Mouse (Mus musculus) cerebellum, adult 11 months (tissue): ENCODE measurements around the gene Reep6.
"Not testable (repeated sequence)": the region's sequence is repeated elsewhere in the genome, so short reads cannot be mapped to it uniquely, and the experiment has no call there.

ENCODE experiments used
- DNase-seq: peaks from one replicate; pipeline ENCODE4 v3.0.0; 2022

The Reep6 gene

DNA sequence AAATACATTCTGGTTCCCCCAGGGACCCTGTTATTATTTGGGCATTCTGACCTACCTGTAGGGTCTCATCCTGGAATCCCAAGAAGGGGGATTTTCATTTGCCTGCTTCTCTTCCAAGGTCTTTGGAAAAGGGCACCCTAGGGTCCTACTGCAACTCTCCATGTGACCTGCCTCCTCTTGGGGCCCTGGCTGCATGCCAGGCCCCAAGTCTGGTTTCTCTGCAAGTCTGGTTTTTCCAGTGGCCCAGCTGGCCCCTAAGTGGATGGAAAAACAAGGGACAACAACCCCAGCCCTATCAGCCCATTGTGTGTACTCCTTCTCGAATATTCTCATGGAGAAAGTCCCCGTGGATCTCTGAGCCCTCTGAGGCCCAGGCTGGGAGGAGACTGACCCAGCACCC, 1.1 kb downstream of the Reep6 start:
- DNase-seq, result no peak

DNA sequence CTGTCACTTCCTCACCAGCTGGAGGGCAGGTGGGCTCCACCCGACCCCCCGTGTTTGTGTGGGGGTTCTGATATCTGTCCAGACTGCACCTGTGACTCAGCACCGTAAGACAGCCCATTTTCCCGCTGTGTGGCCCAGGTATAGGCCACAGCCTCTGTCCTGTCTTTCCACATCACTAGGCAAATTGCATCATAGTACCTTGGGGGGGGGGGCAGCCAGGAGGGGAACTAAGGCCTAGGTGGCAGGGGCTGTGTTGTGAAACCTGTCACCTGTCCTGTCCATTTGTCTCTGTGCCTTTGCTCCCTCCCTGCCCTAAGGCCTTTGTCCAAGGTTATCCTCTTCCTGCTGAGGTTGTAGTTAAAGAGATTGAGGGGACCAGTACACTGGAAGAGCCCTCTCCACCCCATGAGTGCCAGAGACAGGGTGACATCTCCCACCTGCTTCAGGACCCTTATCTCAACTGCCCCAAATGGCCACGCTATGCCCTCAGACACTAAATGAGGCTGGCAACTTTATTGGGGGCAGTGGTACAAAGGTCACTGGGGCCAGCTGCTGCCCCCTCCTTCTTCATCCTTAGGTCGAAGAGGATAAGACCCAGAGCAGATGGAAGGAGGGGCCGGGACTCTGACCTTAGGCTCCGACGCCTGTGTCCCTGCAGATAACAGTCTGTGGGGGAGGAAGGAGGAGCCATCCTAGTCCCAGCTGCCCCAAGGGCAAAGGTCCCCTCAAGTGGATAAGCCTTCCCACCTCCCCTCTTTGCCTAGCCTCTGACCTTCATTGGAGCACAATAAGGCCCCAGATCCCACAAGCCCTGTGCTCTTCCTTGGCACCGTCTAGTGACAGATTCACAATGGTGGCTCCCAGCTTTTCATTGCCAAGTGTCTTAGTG, 2.1 kb downstream of the Reep6 start:
- no peak for DNase-seq

DNA sequence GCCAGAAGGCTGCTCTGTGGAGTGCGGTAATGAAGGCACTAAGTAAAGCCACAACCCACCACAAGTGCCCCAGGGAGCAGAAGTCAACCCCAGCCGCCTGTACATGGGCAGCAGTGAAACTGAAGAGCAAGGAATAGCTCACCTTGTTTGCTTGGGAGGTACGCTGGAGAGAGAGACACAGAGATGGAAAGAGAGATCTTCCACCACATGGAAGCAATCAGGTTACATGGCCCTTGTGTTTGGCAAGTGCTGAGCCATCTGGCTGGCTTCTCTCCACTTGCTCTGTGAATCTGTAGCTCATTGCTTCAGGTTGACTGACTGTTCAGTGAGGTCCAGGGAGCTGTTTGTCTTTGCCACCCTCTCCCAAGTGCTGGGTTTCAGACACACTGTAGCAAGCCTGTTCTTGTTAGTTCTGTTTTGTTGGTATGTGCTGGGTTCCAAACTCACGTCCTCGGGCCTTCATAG, 2.8 kb downstream of the Reep6 start:
- no peak for DNase-seq

DNA sequence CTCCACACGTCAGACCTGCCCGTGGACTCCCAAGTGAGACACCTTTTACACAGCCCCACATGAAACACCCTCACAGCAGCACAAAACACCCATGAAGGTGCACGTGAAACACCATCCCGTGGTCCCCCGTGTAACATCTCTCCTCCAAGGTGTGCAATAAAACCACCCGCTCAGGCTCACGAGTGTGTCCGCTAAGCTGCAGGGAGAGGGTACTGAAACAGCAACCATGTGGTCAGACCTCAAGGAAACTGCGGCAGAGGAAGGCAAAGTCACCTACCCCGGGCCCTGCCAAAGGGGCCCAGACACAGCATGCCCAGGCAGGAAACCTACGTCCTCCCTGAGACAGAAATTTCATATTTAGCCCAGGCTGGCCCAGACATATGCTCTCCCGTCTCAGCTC, 6.5 kb downstream of the Reep6 start:
- no peak for DNase-seq

DNA sequence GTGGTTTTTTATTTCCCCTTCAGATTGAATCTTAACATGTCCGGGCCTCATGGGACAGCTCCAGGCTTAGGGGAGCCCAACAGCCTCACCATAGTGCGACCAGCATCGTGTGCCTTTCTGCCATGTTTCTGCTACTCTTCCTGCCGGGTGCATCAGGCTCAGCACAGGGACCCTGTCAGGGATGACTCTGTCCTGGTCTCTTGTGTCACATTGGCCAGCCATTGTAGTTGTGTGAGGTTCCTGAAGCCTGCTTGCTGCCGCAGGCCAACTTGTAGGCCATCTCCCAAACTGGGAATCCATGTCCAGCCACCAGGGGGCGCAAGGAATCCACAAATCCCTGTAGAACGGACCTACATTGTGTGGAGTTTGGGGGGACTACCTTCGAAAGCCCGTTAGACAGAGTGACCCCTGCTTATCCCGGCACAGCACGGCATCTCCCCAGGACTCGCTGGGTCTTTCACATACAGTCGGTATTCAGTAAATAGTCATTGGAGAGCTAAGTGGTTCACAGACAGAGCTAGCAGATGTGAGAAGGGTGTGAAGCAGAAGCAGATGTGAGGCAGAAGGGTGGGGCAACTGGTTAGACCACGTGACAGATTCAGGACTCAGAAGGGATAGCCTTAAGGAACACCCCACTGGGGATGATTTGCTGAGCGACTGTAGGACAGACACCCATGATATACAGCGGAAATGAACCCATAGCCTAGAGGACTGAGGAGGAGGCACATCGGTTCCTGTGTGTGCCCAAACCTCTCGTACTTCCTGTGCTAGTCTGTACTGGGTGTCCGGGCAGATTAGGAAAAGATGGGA, 10.4 kb downstream of the Reep6 start:
- peak; percentile 82 for DNase-seq

DNA sequence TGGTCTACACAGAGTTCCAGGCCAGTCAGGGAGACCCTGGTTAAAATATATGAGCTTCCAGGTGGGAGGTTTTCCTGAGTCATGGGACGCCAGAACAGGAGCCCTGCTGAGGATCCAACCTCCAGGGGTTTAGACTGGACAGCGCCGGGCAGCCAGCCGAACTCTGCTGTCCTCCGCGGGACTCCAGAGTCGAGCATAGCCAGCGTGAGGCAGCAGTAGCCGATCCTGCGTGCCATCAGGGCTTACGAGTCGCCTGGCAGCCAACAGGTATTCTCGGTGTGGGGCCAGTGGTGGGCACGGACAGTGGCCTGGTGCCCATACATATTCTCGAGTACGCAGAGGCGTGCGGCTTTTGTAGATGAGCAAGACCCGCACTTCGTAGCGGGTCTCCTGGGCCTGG, 11.3 kb downstream of the Reep6 start:
- DNase-seq, result no peak

DNA sequence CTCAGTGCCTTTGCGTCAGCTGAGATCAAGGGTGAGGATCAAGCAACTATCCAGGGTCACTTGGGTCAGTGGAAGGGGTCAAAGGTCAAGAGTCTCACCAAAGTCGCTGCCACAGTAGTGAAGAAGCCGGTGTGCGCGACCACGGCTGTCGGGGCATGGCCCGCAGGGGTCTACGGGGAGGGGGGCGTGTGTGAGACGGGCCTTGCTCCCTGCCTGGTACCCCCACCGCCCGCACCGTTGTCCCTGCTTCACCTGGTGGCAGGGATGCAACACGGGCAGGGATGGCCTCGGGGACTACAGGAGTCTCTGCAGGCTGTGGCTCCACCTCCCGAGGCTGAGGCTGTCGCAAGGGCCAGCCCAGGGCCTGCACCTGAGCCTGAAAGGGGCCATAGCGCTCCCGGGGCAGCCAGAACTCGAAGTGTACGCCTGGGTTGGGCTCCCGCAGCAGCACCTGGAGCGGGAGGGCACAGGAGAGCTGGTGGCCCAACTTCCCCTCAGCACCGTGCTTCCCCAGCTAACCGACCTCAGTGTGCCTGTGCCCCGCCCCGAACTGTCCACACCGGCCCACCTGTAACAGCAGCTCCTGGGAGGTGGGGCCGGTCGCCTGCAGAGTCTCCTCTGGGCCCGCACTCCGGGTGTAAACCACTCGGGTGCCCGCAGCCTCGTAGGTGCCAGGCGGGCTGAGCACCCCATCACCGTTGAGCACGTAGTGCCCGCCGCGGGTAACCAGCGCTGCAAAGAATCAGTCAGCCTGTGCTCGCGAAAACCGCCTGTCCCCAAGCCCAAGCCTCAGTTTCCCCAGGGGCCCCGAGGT, 11.9 kb downstream of the Reep6 start:
- DNase-seq, result no peak

DNA sequence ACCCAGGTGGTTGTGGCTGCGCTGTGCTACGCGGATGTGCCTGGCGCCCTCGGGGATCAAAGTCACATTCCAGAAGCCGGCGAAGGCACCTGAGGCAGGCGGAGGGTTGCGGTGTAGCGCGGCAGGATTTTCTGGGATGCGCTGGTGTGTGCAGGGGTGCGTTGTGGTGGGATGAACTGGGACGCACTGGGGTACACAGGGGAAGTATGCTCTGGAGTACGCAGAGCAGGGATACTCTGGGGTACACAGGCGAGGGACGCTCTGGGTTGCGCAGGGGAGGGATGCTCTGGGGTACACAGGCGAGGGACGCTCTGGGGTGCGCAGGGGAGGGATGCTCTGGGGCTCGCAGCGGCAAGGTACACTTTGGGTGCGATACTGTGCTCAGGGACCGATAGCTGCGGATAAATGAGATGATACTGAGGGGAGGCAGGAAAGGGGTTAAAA, 12.6 kb downstream of the Reep6 start:
- DNase-seq, result no peak

DNA sequence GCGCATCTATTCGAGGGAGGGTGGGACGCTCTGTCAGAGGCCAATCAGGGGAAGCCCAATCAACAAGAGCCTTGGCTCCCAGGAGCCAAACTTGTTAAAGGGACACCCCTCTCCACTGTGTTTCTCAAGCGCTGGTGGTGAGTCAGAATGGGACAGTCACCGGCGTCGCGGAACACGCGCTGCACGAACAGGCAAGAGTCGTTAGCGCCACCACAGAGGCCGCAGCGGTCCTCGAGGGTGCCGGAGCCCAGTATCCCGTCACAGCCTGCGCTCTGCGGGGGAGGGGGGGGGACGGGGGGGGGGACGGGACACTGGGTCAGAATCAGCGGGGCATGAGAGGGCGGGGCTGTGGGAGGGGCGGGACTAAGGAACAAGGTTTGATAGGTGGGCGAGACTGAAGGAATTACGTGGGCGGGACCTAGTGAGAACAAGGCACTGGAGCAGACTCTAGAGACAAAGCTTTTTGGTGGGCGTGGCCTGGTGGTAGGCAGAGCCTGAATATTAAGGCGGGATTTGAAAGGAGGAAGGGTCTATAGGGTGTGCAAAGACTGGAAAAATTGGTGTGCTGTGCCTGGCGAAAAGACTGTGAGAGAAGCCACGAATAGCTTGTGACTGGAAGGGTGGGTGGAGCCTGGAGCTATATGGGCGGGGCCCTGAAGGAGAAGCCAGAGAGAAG, 13.1 kb downstream of the Reep6 start:
- DNase-seq, result no peak

DNA sequence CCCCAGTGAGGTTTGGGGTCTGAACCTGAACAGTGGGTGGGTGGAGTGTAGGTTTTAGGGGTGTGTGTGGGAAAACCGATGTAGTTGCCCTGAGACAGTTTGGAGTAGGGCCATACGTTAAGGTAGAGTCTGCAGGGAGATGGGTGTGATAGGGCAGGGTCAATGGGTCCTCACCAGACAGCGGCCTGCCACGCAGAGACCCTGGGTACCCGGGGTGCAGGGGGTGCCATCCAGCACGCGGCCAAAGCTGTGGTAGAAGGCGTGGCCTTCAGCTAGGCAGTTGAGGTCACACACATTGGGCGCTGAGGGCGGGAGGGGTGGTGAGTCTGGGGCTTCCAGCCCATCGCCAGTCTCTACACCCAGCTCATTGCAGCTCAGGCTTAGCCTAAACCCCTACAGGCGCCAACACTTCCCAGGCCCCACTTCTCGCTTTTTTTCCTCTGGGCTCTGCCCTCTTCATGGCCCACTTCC, 13.7 kb downstream of the Reep6 start:
- DNase-seq, result no peak

DNA sequence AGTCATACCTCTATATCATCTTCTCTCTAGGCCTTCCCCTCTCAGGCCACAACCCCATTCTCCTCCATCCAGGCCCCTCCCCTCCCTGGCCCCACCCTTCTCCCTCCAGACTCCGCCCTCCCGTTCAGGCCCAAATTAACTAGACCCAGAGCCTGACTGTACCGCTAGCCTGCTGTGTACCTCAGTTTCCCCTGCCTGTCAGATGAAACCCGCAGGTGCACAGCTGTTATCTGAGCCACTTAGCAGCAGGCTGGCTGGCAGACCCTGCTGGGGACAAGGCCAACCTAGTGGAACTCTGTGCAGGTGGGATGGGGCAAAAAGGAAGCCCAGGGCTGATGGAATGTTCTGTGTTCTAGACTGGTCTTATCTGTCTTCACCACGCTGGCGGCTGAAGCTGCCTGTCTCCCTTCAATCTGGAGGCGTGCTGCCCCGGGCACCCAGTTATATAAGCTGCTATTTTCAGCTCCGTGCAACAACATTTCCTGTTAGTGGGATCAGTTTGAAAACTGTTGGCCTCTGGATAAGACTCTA, 14.4 kb downstream of the Reep6 start:
- no peak for DNase-seq

DNA sequence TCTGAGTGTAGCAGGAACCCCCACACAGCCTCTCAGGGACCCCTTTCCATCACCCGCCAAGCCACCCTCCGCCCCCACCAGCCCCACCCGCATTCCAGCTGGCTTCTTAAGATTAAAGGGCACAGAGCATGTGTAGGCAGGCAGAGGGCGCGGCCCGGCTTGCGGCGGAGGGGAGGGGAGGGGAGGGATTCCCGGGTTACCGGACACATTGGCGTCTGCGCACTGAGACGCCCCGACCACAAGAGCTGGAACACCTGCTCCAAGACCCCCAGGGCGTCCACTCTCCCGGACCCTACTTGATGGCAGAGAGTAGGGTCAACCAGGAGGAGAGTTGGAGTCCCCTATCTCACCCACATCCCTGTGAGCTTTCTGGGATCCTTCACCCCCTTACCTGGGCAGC, 15.4 kb downstream of the Reep6 start:
- DNase-seq, result no peak

DNA sequence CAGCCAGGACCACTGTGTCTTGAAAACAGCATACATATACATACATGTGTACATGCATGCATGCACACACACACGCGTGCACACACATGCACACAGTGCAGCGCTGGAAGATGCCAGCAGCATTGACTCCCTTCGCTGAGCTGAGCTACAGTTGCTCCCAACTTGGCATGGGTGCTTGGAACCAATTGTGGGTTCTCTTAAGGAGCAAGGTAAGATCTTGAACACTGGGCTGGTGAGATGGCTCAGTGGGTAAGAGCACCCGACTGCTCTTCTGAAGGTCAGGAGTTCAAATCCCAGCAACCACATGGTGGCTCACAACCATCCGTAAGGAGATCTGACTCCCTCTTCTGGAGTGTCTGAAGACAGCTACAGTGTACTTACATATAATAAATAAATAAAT, 16.2 kb downstream of the Reep6 start:
- DNase-seq, result not testable (repeated sequence)

DNA sequence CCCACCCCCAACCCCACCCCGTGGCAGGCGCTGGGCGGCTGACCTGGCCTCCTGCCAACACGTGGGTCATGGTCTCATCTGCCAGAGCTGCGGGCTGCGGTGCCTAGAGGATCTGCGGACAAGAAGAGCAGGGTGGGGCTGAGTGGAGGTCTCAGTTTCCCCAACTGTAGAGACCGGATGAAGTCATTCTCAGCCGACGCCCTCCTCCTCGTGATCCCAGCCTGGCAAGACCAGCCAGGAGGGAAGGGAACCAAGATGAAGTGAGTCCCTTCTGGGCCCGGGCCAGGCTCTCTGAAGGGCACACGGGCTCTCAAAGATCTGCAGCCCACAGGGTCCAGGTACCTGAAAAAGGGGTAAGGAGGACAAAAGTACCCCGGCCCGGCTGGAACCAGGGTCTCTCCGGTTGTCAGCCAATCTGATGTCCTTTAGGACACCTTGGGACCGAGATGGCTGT, 17.8 kb downstream of the Reep6 start:
- no peak for DNase-seq

DNA sequence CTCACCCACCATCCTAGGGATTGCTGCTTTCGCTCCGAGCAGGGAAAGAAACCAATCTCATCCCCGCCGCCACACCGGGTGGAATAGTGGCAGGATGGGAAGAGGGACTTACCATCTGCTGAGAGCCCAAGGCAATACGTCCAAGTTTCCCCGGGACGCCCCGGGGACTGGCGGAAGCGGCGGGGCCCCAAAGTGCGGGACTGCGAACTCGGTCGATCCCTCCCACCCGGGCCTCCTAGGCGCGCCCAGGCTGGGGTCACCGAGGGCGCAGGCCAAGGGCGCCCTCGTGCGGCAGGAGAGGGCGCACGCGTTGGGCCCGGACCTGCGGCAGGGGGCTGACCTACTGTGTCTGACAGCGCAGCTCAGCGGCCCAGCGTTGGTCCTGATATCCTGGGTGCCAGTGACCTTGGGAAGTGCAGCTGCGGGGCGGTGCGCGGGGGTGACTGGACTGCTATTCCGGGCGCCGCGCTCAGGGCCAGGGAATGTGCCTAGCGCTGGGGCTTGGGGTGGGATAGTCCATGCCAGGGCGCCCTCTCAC, 18.6 kb downstream of the Reep6 start, which contains the start of gene Adamtsl5:
TSS of gene Adamtsl5 (minus strand) at position 169 of the 538 bp plus-strand sequence.
- DNase-seq, result no peak

DNA sequence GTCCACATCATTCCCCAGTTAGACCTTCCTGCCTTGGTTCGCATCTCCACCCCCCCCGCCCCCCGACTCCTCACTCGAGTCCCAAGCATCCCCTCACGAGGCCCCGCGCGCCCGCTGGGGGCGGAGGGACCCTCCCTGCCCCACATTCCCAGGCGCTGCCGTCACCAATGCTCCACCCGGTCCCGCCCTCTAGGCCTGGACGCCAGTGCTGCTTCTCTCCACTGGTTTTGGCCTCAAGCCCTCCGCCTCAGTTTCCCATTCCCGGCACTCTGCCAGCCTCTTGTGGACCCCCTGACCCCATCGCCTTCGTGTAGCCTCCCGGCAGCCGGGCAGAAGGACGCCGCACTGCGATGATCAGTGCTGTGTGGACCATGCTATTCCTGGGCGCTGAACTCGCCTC, 19.2 kb downstream of the Reep6 start:
- DNase-seq, result no peak

DNA sequence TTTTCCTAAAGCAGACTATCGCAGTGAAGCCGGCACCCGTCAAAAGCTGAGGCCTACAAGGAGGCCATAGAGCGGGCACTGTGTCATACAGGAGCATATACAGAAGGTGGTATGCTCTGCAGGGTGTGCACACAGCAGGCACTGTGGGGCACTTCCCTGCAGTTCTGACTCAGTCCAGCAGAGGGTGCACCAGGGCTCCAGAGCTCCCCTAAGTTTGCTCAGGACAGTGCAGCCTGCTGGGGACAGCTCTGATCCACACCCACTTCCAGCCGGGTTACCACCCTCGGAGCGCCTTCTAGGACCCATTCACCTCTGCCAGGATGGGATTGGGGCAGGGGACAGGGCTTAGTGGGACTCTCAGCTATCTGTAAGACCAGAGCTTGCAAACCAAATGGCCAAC, 20.5 kb downstream of the Reep6 start:
- DNase-seq, result peak; percentile 84

DNA sequence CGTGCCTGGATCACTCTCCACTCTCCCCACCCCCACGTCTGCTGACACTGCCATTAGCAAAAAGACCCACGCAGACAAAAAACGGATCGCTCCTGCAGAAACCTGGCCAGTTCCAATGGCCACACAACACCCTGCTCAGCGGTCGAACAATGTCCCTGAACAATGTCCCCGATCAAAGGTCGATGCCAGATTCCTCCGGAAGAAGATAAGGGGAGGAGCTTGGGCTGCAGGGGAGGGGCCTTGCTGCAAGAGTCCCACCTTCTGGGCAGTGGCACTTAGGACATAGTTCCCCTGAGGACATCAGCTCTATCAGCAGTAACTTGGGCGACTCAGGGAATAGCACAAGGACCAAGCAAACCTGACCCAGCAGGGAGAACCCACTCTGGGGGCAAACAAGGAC, 22.1 kb downstream of the Reep6 start:
- DNase-seq, result no peak

DNA sequence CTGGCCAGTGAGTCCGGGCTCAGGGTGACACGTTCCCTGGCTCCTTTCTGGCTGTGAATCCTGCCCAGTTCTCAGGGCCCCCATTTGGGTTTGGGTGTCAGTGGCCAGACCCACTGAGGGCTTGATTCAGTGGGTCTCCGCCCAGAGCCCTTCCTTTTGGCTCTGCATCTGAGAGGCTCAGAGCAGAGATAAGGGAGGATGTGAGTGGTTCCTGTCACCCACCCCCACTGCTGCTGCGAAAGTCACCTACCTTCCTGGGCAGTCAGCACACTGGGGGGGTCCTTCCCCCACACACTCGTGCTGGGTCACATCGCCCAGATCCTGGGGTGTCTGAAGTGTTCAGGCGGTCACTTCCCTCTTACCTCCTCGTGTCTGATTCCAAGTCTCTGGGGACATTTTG, 23.0 kb downstream of the Reep6 start:
- no peak for DNase-seq

DNA sequence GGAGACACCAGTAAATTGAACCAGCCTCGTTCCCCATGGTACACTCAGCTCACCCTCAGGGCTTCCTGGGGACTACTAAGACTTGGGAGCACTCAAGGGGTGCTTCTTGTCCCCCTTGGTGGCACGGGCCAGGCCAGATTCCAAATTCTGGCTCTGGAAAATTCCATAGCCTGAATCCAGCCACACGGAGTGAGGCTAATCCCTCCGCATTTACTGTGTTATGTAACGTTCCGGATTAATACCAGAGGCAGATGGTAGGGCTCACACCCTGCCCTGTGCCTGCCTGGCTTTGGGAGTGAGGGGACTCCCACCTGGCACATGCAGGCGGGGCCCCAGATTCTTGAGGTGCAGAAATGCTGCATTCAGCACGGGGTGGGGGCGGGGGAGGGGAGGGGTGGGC, 25.7 kb downstream of the Reep6 start:
- DNase-seq, result peak; percentile 77

DNA sequence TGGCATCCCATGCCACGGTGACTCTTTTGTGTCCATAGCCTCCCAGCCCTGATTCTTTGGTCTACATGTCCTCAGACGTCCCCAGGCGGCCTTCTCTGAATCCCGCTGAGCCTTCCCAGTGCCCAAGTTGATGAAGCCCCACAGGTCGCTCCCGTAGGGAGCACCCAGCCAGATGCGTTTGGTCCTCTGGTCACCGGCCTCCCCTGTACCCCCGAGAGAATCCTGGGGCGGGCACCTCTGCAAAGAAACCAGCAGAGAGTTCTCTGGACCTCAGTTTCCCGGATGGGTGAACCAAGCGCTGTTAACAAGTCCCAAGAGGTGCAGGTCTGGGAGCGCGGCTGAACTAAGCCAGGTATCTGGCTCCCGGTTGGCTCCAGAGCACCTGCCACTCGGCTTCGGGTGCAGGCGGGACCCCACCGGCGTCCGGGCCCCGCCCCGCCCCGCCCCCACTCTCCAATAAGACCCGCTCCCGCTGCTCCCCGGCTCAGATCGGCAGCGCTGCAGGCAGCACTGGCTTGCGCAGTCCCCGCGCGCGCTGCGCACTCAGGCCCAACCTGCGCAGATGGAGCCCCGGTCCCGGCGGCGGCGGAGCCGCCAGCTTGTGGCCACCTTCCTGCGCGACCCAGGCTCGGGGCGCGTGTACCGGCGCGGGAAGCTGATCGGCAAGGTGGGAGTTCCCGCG, 26.4 kb downstream of the Reep6 start, which contains the start of gene Plk5:
TSS of gene Plk5 (plus strand) at position 459 of the 682 bp plus-strand sequence.
- peak; percentile 71 for DNase-seq
